Mouse (Mus musculus) kidney, adult 2 months (tissue): ENCODE results near the gene Zfp706.

Experiments
- CTCF ChIP-seq: fragments of 200-500 bp; conservative IDR thresholded peaks from 2 replicates; pipeline ENCODE4 v1.5.1; 2011; ENCODE audit warnings: low read depth, mild to moderate bottlenecking, control low read depth, low read length, moderate library complexity, mixed read lengths; ENCODE audit not compliant: insufficient read depth, insufficient read length
- POLR2A ChIP-seq: fragments of 200-500 bp; IDR thresholded peaks from one replicate; pipeline ENCODE4 v1.6.1; 2011; ENCODE audit warnings: low read depth, low read length, control low read depth

DNA sequence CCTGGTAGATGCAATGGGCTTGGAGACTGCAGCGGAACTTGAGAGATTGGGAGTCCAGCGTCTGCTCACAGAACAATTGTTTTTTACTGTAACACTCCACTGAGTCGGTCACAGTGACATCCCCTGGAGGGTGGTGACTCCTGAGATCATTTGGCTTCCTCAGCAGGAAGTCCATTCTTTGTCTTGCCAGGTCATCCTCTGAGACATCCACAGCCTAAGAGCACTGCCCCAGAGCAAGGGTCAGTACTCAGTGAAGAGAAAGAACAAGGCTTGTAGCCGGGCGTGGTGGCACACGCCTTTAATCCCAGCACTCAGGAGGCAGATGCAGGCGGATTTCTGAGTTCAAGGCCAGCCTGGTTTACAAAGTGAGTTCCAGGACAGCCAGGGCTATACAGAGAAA is 38.6 kb upstream of the Zfp706 start:
- no peak for TF ChIP-seq CTCF
- no peak for TF ChIP-seq POLR2A
